Mouse (Mus musculus) olfactory bulb, adult 2 months (tissue): ENCODE data around the gene Pbld2.

Source experiments
- CTCF ChIP-seq: fragments of 200-500 bp; IDR thresholded peaks from 2 replicates; pipeline ENCODE4 v1.5.1; 2012; ENCODE audit warnings: low read depth, mild to moderate bottlenecking, low read length, moderate library complexity; ENCODE audit not compliant: insufficient read depth
- POLR2A ChIP-seq: fragments of 200-500 bp; IDR thresholded peaks from 2 replicates; pipeline ENCODE4 v1.6.1; 2012; ENCODE audit warnings: mild to moderate bottlenecking, low read depth, low read length, moderate library complexity; ENCODE audit not compliant: insufficient read depth

GRCm38 (mm10) chr10:63053007-63053406 lies 28.9 kb downstream of the Pbld2 start:
- TF ChIP-seq POLR2A, result no peak
- TF ChIP-seq CTCF, result no peak
